Mouse (Mus musculus): Measurements from ENCODE around the gene BC048679. TPM values are rescaled to one million over a fixed set of nuclear protein-coding genes. Genes with fewer than 3 reads are reported as not detected.
A peak's percentile ranks its signal among the peaks of the same experiment; 100 is the strongest.

The BC048679 gene
- polyA plus RNA-seq (2015; fragmentation: Nextera tagmentation; extraction: Ambion mirVana): not detected in 2 replicates

DNA sequence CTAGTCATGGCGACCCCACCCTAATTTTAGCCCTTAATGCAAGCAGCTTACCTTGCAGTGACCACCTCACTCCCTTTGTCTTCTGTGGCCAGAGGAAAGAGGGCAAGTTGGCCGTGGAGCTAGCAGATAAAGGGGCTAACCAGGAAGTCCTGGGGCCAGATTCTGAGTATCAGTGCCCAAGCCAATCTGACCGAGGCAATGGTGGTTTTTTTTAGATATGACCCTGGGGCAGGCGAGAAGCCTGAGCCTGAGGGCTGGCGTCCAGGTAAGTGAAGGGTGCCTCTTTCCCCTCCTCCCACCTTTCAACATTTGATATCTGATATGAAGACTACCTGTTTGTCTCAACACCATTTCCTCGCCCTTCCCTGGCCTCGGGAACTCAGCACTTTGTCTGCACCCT is at the start of gene BC048679:
BC048679 (minus strand) TSS at position 101 of the 400 bp plus-strand sequence.
- Histone ChIP-seq H3K36me3 (no peaks in the 10 kb centered on the region), H3K27ac (no peak within 1 kb of the TSS), H3K27me3 (peaks cover 40% of the 10 kb centered on the region), H3K9ac (no peak within 1 kb of the TSS), H3K4me1 (peaks cover 8% of the 10 kb centered on the region), H3K4me2 (no peak within 1 kb of the TSS), H3K9me3 (no peaks in the 10 kb centered on the region), H3K4me3 (no peak within 1 kb of the TSS)
- ATAC-seq (ENCODE audit: insufficient number of reproducible peaks, low FRiP score, low TSS enrichment, low read depth): no peak
- 58% methylated on average over 7 of the region's 7 CpGs for WGBS

DNA sequence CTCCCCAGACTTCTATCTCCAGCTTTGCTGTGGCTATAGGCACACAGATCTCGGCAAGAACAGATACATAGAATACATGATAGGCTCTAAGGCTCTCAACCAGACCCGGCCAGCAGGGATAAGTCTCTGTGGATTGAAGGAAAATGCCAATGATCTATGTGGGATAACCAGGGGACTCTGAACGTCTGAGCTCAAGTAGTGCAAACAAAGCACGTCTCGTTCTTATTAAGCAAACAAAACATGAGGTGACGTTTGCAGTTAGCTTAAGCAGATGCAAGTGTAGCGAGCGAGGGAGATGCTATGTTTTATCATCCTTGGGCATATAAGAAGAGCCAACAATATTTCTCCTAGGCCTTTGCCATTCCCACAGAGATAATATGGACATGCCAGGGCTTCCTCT is 44.9 kb upstream of the BC048679 start:
- Histone ChIP-seq H3K9me3 (no peaks in the 10 kb centered on the region), H3K4me1 (no peaks in the 10 kb centered on the region), H3K27me3 (no peaks in the 10 kb centered on the region), H3K4me2 (no peak overlapping the region), H3K9ac (no peak overlapping the region), H3K27ac (no peak overlapping the region), H3K36me3 (no peaks in the 10 kb centered on the region), H3K4me3 (no peak overlapping the region)
- 88% methylated on average over 8 of the region's 8 CpGs for WGBS
- no peak for ATAC-seq (ENCODE audit: insufficient number of reproducible peaks, low FRiP score, low TSS enrichment, low read depth)

DNA sequence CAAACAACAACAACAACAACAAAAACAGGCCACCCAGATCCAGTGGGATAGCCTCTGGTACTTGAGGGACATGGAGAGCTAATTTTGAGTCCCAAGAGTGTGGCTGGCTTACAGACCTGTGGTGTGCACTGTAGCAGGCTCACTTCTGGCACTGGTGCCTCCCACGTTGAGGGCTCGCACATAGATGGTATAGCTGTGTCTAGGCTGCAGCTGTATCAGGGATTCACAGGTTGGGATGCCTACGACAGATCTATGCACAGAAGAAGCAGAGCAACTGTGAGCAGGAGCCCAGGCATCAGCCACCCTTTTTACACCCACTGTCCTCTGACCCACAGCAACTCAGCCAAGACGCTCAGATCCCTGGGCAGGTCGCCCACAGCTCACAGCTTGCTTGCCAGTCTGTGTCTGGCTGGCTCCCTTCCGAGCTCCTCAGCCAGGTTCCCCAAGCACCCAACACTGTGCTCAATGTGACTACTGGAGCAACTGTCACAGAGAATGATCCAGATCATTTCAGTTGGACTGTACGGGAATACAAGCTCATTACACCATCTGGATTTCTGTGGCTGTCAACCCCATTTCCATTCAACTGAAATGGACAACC is 43.9 kb upstream of the BC048679 start:
- no peak overlapping the region for H3K4me3 ChIP-seq
- no peak overlapping the region for H3K4me2 ChIP-seq
- no peak for ATAC-seq (ENCODE audit: insufficient number of reproducible peaks, low FRiP score, low TSS enrichment, low read depth)
- H3K9ac ChIP-seq: no peak overlapping the region
- no peaks in the 10 kb centered on the region for H3K9me3 ChIP-seq
- H3K36me3 ChIP-seq: no peaks in the 10 kb centered on the region
- WGBS: 80% methylated on average over 7 of the region's 7 CpGs
- no peak overlapping the region for H3K27ac ChIP-seq
- no peaks in the 10 kb centered on the region for H3K27me3 ChIP-seq
- H3K4me1 ChIP-seq: no peaks in the 10 kb centered on the region

DNA sequence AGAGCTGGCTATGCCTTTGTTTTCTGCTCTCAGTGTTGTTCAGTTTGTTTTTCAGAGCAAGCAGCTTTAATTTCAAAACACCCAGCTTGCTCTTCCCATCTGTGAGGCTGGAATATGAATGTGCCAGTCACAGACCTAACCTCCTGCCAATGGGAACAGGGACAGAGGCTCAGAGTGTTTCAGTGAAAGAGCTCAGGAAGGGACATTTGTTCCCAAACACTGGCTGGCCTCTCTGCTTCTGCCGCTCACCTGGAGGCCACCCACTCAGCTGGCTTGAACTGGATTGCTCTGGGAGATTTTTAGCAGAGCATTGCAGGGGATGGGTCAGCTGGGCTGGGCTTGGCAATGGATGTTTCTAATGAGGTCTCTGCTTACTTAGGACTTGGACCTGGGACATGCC is 42.9 kb upstream of the BC048679 start:
- Histone ChIP-seq H3K4me2 (no peak overlapping the region), H3K9me3 (no peaks in the 10 kb centered on the region), H3K4me1 (no peaks in the 10 kb centered on the region), H3K9ac (no peak overlapping the region), H3K27me3 (no peaks in the 10 kb centered on the region), H3K4me3 (no peak overlapping the region), H3K36me3 (0 out of 2 replicates have a peak, but pooled peaks cover 5% of the 10 kb centered on the region), H3K27ac (no peak overlapping the region)
- WGBS: 43% methylated on average over 1 of the region's 1 CpGs
- ATAC-seq (ENCODE audit: insufficient number of reproducible peaks, low FRiP score, low TSS enrichment, low read depth): no peak

DNA sequence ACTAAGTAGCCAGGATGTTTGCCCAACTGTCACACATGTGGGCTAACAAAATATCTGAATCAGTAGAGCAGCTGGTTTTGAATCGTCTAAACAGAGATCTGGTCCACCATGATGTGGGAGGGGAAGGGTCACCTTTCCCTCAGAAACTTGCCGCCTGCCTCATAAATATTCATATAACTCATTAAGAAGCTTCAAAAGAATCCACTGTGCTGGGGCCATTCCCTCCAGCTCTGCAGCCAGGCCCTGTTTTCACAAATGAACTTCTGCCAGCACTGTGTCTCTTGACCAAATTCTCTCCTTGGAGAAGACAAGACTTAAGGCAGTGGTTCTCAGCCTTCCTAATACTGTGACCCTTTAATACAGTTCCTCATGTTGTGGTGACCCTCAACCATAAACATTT is 41.5 kb upstream of the BC048679 start:
- Histone ChIP-seq H3K4me3 (no peak overlapping the region), H3K9me3 (no peaks in the 10 kb centered on the region), H3K4me1 (no peaks in the 10 kb centered on the region), H3K36me3 (peaks cover 19% of the 10 kb centered on the region; the same call in 1 of the 2 replicates), H3K27me3 (no peaks in the 10 kb centered on the region), H3K9ac (no peak overlapping the region), H3K27ac (no peak overlapping the region), H3K4me2 (no peak overlapping the region)
- WGBS: 15% methylated on average over 2 of the region's 2 CpGs
- ATAC-seq (ENCODE audit: insufficient number of reproducible peaks, low FRiP score, low TSS enrichment, low read depth): no peak

DNA sequence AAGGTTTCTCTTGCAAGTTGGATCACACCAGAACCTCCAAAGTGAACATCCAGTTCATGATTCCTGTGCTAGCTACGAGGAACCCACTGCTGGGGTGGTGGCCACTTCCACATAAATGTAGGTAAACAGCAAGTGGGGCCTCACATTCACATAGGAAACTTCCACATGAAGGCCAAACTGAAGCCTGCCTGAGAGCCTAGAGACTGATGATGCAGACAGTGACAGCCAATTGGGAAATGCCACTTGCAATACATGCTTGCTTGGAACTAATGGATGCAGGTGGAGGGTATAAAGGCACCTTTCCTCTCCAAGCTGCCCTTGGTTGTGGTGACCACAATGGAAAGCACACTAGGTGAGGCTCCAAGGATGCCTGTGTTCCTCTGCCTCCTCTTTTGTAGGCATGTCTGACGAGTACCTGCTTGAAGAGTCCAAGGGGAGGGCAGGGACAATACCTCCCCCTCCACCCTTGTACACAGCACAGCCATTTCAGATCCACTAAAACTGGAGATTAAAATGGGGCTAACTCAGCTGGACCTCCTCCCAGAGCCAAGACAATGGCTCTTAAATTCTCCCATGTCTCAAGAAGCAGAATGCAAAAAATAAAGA is 40.1 kb upstream of the BC048679 start:
- Histone ChIP-seq H3K9me3 (no peaks in the 10 kb centered on the region), H3K36me3 (peaks cover 33% of the 10 kb centered on the region), H3K4me3 (no peak overlapping the region), H3K4me1 (no peaks in the 10 kb centered on the region), H3K4me2 (no peak overlapping the region), H3K27me3 (no peaks in the 10 kb centered on the region), H3K9ac (no peak overlapping the region), H3K27ac (no peak overlapping the region)
- WGBS: 81% methylated on average over 2 of the region's 2 CpGs
- no peak for ATAC-seq (ENCODE audit: insufficient number of reproducible peaks, low FRiP score, low TSS enrichment, low read depth)

DNA sequence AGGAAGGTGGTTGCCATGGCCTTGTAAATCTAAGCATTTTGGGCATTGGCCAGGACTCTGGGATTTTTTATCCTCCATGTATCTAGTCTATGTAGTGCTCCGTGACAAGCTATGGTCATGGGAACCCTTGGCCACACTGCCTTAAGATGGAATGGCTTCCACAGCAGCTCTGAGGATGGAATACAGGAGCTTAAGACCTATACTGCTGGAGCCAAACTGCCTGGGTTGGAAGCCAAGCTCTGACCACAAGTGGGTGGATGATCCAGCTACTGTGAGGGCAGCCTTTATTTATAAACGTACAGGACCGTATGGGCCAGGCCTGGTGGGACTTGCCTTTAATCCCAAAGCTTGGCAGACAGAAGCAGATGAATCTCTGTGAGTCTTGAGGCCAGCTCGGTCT is 38.4 kb upstream of the BC048679 start:
- H3K27ac ChIP-seq: no peak overlapping the region
- ATAC-seq (ENCODE audit: insufficient number of reproducible peaks, low FRiP score, low TSS enrichment, low read depth): no peak
- H3K27me3 ChIP-seq: no peaks in the 10 kb centered on the region
- H3K4me3 ChIP-seq: no peak overlapping the region
- H3K36me3 ChIP-seq: peaks cover 50% of the 10 kb centered on the region
- no peaks in the 10 kb centered on the region for H3K9me3 ChIP-seq
- H3K9ac ChIP-seq: no peak overlapping the region
- WGBS: 85% methylated on average over 4 of the region's 4 CpGs
- no peaks in the 10 kb centered on the region for H3K4me1 ChIP-seq
- H3K4me2 ChIP-seq: no peak overlapping the region

DNA sequence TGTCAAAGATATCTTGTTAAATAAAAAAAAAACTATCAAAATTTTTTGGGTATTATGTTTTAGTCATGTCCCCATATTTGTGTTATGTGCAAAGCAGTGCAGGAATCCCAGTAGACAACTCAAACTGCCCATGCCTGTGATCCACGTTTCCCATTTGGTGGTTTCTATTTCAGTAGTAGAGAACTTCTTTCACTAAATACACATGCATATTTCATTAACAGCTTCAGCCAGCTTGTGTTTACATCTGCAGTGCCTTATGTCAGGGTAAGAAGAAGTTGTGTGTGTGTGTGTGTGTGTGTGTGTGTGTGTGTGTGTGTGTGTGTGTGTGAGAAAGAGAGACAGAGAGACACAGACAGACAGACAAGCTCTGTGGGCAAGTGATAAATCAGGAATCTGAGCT is 33.4 kb upstream of the BC048679 start:
- H3K4me3 ChIP-seq: no peak overlapping the region
- WGBS: 67% methylated on average over 1 of the region's 1 CpGs
- no peak overlapping the region for H3K4me2 ChIP-seq
- no peak overlapping the region for H3K27ac ChIP-seq
- no peaks in the 10 kb centered on the region for H3K27me3 ChIP-seq
- ATAC-seq (ENCODE audit: insufficient number of reproducible peaks, low FRiP score, low TSS enrichment, low read depth): no peak
- H3K9ac ChIP-seq: no peak overlapping the region
- no peaks in the 10 kb centered on the region for H3K9me3 ChIP-seq
- no peaks in the 10 kb centered on the region for H3K4me1 ChIP-seq
- H3K36me3 ChIP-seq: peaks cover 85% of the 10 kb centered on the region

DNA sequence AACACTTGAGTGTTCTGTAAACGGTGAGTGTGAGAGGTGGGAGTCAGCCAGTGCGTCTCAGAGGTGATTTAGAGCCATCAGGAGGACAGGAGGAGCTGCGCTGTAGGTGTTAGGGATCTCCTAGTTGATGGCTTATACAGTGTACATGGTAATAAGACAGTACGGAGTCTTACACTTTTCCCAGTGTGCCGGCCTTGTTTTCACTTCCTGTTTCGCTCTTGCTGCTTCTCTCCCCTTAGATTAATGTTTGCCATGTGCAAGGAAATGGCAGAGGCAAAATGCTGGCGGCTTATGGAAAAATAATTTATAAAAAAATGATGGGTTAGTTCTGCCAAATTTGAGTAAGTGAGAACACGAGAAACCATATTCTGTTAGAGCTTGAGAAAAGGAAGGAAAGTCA is 30.8 kb upstream of the BC048679 start:
- no peak overlapping the region for H3K9ac ChIP-seq
- H3K36me3 ChIP-seq: peaks cover 64% of the 10 kb centered on the region
- no peak overlapping the region for H3K4me2 ChIP-seq
- H3K9me3 ChIP-seq: no peaks in the 10 kb centered on the region
- WGBS: 87% methylated on average over 8 of the region's 8 CpGs
- no peaks in the 10 kb centered on the region for H3K27me3 ChIP-seq
- H3K4me1 ChIP-seq: peaks cover 8% of the 10 kb centered on the region; the same call in 1 of the 2 replicates
- no peak for ATAC-seq (ENCODE audit: insufficient number of reproducible peaks, low FRiP score, low TSS enrichment, low read depth)
- H3K27ac ChIP-seq: no peak overlapping the region
- no peak overlapping the region for H3K4me3 ChIP-seq

DNA sequence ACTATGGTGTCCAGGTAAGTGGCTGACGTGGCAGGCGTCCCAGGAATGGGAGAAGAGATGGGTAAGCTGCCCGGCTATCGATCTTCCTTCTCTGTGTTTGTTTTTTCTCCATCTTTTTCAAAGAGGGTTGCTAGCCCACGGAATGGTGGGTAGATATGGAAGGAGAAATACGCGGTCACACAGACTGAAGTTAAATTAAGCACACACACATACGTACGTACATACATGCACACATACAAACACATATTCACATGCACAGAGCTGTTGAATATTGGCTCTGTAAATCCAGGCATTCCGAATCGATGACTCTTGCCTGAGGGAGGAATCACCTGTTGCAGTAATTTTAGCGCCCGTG is 25.6 kb upstream of the BC048679 start:
- Histone ChIP-seq H3K4me1 (peaks cover 8% of the 10 kb centered on the region; the same call in 1 of the 2 replicates), H3K4me2 (peak overlapping the region; percentile 60), H3K36me3 (peaks cover 13% of the 10 kb centered on the region), H3K27ac (peak overlapping the region; percentile 96), H3K9me3 (no peaks in the 10 kb centered on the region), H3K27me3 (no peaks in the 10 kb centered on the region), H3K9ac (peak overlapping the region; percentile 54), H3K4me3 (peak overlapping the region; percentile 64)
- peak; percentile 5; the same call in 1 of the 2 replicates for ATAC-seq (ENCODE audit: insufficient number of reproducible peaks, low FRiP score, low TSS enrichment, low read depth)
- 5% methylated on average over 13 of the region's 13 CpGs for WGBS

DNA sequence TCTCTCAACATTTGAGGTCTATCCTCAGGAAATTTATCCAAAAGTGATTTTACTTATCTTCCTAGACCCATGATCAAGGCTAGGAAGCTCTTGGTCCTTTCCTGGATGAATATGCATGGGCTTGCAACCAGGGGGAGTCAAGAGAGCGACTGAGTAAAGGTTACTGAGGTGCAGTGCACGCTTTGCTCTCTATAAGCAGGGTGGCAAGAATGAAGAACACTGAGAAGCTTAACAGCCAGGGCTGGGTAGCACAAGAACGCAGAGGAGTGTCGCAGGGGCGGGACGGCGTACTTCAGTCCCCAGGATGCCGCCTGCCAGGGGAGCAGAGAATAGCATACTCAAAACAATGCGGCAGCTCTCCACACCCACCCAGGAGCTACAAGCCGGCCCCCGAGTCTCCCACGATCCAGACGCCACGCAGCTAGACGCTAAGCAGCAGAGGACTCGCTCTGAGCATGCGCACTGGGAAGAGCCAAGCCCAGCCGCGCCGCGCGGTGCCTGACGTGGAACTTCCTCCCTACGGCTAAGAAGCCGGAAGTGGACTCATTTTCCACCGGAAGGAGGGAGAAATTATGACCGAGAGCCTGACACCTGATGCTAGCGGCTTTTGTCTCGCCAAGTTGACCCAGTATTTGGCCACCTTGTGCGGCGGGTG is 25.1 kb upstream of the BC048679 start:
- peak overlapping the region; percentile 96 for H3K27ac ChIP-seq
- H3K4me1 ChIP-seq: peaks cover 8% of the 10 kb centered on the region; the same call in 1 of the 2 replicates
- no peaks in the 10 kb centered on the region for H3K27me3 ChIP-seq
- peaks cover 10% of the 10 kb centered on the region for H3K36me3 ChIP-seq
- peak overlapping the region; percentile 69 for H3K9ac ChIP-seq
- peak overlapping the region; percentile 64 for H3K4me3 ChIP-seq
- peak; percentile 97 for ATAC-seq (ENCODE audit: insufficient number of reproducible peaks, low FRiP score, low TSS enrichment, low read depth)
- H3K9me3 ChIP-seq: no peaks in the 10 kb centered on the region
- under 1% methylated on average over 31 of the region's 31 CpGs for WGBS
- H3K4me2 ChIP-seq: peak overlapping the region; percentile 60
